Mouse (Mus musculus) left cerebral cortex, adult 9 months (tissue): ENCODE data around the gene Dnajb5.
A peak's percentile ranks its signal among the peaks of the same experiment; 100 is the strongest.

ENCODE experiments used
- DNase-seq, 2 experiments: peaks; one replicate each; pipeline ENCODE4 v3.0.0; 2022; ENCODE audit warnings: low spot score in 2 of 2

Gene Dnajb5

GRCm38 (mm10) chr4:42949676-42950051 is at the start of gene Dnajb5:
Gene Dnajb5 (plus strand): TSS chr4:42949814.
- DNase-seq = peak; percentile 99

- peak in 1 of 2 experiments; percentile 64 for DNase-seq
Observed at GRCm38 (mm10) chr4:42900878-42901277, 48.7 kb upstream of the Dnajb5 start.

GRCm38 (mm10) chr4:42902174-42902573 is 47.4 kb upstream of the Dnajb5 start:
- no peak for DNase-seq

- no peak for DNase-seq
Observed at GRCm38 (mm10) chr4:42902730-42903129, 46.9 kb upstream of the Dnajb5 start.

GRCm38 (mm10) chr4:42903942-42904341 is 45.7 kb upstream of the Dnajb5 start:
- DNase-seq = no peak

- no peak for DNase-seq
Observed at GRCm38 (mm10) chr4:42904523-42904922, 45.1 kb upstream of the Dnajb5 start.

GRCm38 (mm10) chr4:42904966-42905365 is 44.6 kb upstream of the Dnajb5 start:
- no peak for DNase-seq

DNA sequence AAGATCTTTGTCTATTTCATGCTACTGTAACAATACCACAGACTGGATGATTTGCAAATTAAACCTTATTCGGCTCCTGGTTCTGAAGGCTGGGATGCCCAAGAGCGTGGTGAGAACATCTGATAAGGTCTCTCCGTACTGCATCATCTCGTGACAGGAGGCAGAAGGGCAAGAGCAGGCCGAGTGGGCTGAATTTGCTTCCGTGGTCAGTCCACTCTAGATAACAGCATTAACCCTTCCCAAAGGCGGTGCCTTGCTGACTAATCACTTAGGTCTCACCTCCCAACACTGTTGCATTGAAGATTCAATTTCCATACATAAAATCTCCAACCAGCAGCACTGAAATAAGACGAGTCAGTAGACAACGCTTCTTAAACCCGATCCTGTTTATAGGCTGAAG is 36.2 kb upstream of the Dnajb5 start:
- DNase-seq = no peak

GRCm38 (mm10) chr4:42915311-42915710 is 34.3 kb upstream of the Dnajb5 start:
- DNase-seq = no peak

GRCm38 (mm10) chr4:42915966-42916365 is 33.6 kb upstream of the Dnajb5 start:
- DNase-seq = no peak

DNA sequence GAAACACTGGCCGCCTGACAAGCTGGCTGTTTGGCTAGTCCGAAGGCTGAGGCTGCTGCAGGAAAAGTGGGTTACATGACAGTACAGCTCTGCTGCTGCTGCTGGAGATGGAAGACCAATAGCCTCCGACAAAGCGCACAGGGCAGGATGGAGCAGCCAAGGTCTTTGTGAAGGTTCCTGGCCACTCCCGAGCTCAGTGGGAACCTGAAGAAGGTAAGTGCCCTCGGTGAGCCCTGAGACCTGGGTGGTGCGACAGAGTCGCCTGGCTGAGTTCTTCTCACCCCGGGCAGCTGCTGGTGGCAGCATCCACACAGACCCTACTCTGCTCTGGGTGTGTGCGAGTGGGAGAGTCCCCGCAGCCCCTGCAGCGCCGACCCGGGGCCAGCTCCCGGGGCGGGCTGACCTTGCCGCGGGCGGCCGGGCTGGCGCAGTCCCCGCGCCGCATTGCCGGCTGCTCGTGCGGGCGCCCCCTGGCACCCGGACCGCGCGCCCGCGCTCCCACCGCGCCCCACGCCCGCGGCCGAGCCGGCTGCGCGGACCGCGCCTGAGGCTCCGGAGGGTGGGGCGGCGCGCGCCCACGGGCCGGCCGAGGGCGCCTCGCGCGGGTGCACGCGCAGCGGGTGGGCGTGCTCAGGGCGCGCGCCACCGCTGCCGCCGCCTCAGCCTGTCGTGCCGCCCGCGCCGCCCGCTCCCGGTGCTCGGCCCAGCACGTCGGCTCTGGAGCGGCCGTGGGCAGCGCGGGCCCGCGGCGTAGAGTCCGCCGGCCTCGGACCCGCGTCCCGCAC is 32.8 kb upstream of the Dnajb5 start, which contains the start of gene Phf24:
Phf24 (plus strand) TSS at position 44 of the 785 bp plus-strand sequence.
- peak in 1 of 2 experiments; percentile 54 for DNase-seq

GRCm38 (mm10) chr4:42917402-42917774 is 32.2 kb upstream of the Dnajb5 start:
- DNase-seq = no peak

DNA sequence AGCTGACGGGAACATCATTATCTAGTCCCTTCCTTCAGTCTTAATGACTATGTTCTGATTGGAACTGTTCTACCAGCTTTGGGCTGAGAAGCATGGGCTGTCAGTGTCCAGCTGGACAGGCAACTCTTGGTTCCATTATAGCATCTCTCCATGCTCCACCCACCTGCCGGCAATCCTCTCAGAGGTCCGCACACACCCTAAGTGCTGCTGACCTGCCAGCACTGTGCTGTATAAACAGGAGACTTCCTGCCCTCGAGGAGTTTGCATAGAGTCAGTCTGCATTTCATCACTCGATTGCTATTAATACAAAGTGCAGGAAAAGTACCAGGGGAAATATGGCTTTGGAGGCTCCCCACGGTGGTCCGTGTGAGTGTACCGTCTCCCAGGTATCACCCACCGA is 28.9 kb upstream of the Dnajb5 start:
- no peak for DNase-seq

GRCm38 (mm10) chr4:42921536-42921935 is 28.1 kb upstream of the Dnajb5 start:
- DNase-seq = peak in 1 of 2 experiments; percentile 65

- no peak for DNase-seq
Observed at GRCm38 (mm10) chr4:42922056-42922455, 27.6 kb upstream of the Dnajb5 start.

GRCm38 (mm10) chr4:42922461-42922860 is 27.2 kb upstream of the Dnajb5 start:
- no peak for DNase-seq

DNA sequence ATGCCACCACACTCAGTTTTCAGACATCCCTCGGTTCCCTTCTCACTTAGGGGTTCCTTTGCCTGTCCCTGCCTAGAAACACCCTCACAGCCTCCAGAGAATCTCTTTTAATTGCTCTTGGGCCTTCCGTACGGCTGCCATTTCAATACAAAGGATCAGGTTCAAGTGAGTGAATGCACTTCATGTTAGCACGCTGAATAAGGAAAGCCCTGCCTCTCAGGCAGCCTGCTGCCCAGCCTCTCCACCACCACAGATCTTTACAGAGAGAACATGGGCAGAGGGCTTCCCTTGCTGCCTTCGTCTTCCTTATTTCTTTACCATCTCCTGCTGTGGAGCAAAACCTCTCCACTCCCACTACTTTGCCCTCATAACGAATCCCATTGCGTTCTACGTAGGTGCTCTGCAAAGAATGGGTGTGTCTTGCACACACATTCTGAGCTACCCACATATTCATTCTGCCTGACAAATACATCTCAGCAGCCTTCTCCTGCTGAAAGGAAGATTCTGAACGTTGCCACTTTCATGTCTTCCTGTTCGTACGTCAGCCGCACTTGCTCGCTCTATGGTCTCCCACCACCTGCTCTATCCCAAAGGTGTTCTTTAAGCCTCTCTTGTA is 25.4 kb upstream of the Dnajb5 start:
- peak in 1 of 2 experiments; percentile 49 for DNase-seq

DNA sequence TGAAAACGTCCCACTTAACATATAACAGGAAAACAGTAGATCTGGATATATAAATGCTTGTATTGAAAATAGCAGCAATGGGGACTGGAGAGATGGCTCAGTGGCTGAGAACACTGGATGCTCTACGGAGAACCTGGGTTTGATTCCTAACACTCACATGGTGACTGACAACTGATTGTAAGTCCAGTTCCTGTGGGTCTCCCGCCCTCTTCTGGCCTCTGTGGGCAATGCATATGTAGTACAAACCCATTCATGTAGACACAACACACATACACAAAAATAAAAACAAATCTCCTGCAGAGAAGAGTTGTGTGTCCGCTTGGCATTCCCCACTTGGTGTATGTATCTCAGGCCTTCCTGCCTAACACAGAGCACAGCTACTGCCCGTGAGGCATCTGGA is 21.4 kb upstream of the Dnajb5 start:
- peak in 1 of 2 experiments; percentile 1 for DNase-seq

DNA sequence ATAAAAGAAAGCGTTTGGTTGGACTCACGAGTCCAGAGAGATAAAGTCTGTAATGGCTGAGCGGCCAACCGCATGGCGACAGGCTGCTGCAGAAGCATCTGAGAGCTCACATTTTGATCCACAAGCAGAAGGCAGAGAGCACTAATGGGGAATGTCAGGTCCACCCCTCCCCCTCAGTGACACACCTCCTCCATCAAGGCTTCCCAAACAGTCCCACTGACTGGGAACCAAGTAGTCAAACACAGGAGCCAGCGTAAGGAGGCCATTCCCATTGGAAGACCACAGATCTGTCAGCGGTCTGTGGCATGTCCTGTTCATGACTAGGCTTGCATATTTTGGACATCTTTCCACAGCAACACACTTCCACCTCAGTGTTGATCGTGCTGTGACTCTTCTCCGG is 20.7 kb upstream of the Dnajb5 start:
- peak in 1 of 2 experiments; percentile 1 for DNase-seq

DNA sequence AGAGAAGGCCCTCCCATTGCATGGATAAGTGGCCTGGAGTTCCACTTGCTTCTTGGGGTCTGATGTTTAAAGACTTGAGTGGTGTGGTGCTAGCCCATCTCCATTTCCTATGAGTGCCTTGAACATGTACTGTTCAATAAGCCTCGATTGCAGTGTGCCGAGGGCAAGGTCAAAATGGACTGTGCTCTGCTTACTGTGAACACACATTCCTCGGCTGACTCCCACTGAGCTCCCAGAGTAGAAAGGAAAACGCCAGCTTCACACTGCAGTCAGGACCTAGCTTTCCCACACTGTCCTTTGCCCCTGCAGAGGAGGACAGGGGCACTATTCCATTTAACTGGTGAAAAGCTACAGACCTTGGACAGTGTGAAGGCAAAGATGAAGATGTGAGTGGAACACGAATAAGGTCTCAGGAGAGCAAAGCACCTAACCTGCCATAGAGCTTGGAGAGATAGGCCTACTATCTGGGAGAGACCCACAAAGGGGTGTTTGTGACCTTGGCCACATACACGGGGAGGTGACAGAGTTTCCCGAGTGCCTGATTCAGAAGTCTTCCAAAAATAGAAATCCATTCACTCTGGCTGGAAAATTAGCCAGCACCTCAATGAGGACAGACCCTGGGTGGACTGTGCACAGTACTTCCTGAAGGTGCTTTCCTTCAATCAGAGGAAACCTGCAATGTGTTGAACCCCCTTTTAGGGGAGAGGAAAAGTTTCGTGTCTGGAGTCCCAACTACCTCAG is 17.2 kb upstream of the Dnajb5 start:
- peak in 1 of 2 experiments; percentile 1 for DNase-seq

- peak in 1 of 2 experiments; percentile 71 for DNase-seq
Observed at GRCm38 (mm10) chr4:42933630-42934029, 16.0 kb upstream of the Dnajb5 start.

GRCm38 (mm10) chr4:42941396-42941795 is 8.2 kb upstream of the Dnajb5 start:
- DNase-seq = peak in 1 of 2 experiments; percentile 46
